Mouse (Mus musculus): Measurements from ENCODE around the gene Pik3c2g.

DNA sequence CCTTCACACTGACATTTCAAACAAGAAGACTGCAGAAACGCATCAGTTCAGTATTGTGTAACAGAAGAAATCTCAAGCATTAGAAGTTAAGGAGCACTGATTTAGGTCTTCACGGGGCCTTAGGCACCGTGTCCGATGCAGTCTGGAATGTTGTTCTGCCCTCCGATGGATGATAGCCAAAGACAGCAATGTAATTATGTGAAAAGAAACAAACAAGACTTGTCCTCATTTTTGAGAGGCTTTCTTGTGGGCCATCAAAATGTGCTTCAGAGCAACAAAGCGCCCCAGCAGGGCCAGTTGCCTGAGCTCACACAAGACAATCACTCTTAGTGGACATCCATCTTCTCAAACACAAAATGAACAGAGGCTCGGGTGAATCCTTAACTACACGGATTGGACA, 234.9 kb downstream of the Pik3c2g start:
- no peak for TF ChIP-seq POLR2A (IDR thresholded peaks at IDR 0.05; ENCODE audit: borderline replicate concordance, extremely low read depth, low read depth, low read length)
- TF ChIP-seq CTCF (IDR thresholded peaks at IDR 0.05; ENCODE audit: insufficient read depth, low read length), result no peak

Data from lung, adult 2 months (tissue).